Mouse (Mus musculus) forebrain, embryonic 13.5 days (tissue): ENCODE data around the gene Sfmbt2. TPM values are rescaled to one million over a fixed set of nuclear protein-coding genes. Genes with fewer than 3 reads are reported as not detected.
"Not testable (repeated sequence)": the region's sequence is repeated elsewhere in the genome, so short reads cannot be mapped to it uniquely, and the experiment has no call there.

Source experiments
- ATAC-seq: fragments of 200-750 bp; cut with Nextera tagmentation; 2 replicates; pipeline ENCODE4 v1.8.0; 2017
- H3K27ac ChIP-seq: fragments of 300-500 bp; sonication (generic); 2 replicates; pipeline ENCODE4 v1.5.1; 2015; ENCODE audit warnings: inconsistent platforms, mild to moderate bottlenecking, moderate library complexity
- H3K27me3 ChIP-seq: fragments of 300-500 bp; sonication (generic); 2 replicates; pipeline ENCODE4 v1.6.1; 2015; ENCODE audit warnings: mild to moderate bottlenecking, inconsistent platforms
- H3K36me3 ChIP-seq: fragments of 300-500 bp; sonication (generic); 2 replicates; pipeline ENCODE4 v1.6.1; 2015; ENCODE audit warnings: mild to moderate bottlenecking, inconsistent platforms; ENCODE audit not compliant: poor library complexity, severe bottlenecking
- H3K4me1 ChIP-seq: fragments of 300-500 bp; sonication (generic); 2 replicates; pipeline ENCODE4 v1.6.1; 2015; ENCODE audit warnings: inconsistent platforms
- H3K4me2 ChIP-seq: fragments of 300-500 bp; sonication (generic); 2 replicates; pipeline ENCODE4 v1.6.1; 2015; ENCODE audit warnings: inconsistent platforms, mild to moderate bottlenecking, moderate library complexity
- H3K4me3 ChIP-seq: fragments of 300-500 bp; sonication (generic); 2 replicates; pipeline ENCODE4 v1.5.1; 2015; ENCODE audit warnings: mild to moderate bottlenecking, inconsistent platforms
- H3K9ac ChIP-seq: fragments of 300-500 bp; sonication (generic); 2 replicates; pipeline ENCODE4 v1.6.1; 2015; ENCODE audit warnings: mild to moderate bottlenecking, inconsistent platforms
- H3K9me3 ChIP-seq: fragments of 300-500 bp; sonication (generic); replicated peaks from 2 replicates; pipeline ENCODE4 v1.6.1; 2016; ENCODE audit warnings: inconsistent platforms
- WGBS: fragments of 180-500 bp; shearing (Covaris S2); methylation state at CpG from one replicate; pipeline ENCODE4 v1.1.7; 2015; 5-methylcytosine and 5-hydroxymethylcytosine counted together
- polyA plus RNA-seq: library from polyadenylated mRNA; unstranded; fragments of >200 nt; fragmentation: Nextera tagmentation; extraction: Ambion mirVana; gene quantifications from 2 replicates; pipeline ENCODE4 v1.2.1, GENCODE M21; 2015

The Sfmbt2 gene
- polyA plus RNA-seq, result 1.8 and 2.4 TPM in 2 replicates

DNA sequence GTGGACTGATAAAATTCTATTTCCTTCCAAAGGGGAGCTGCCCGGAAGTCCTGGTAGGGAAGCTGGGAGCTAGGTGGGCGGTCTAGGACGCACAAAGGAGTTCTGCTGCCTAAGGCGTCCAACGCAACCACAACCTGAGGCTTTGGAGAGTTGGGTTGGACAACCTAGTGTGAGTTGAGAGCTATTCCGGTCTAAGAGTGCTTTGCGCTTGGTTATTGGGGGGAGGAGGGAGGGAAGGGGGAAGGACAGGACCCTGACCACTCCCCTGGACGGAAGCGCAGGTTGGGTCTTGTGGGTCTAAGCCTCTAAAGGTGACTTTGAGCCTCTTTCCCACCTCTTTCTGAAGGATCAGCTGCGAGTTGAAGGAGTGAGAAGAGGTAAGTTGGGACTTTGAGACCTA, at the start of gene Sfmbt2:
Gene Sfmbt2, plus strand, starts transcription at position 335 of the 400 bp plus-strand sequence.
- no peak for ATAC-seq
- 0% methylated on average over 10 of the region's 10 CpGs for WGBS
- peaks cover 71% of the 10 kb centered on the region for H3K27me3 ChIP-seq

DNA sequence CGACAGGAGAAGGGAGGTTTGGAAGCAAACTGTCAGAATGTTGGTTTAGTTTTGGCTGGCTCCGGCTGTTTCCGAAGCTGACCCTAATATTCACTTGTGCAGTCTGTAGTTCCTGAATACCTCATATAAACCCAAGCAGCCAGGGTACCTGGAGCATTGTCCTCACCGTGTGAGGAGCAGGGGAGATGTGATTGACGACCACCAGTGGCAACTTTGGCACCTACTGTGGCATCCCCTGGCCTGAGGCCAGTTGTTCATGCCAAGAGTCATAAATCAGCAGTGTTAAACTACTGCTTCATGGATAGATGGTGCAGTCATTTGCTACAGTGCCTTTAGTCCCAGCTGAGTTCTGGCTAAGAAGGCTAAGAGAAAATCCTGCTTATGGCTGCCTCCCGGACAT, 49.2 kb upstream of the Sfmbt2 start:
- Histone ChIP-seq H3K36me3 (no peaks in the 10 kb centered on the region), H3K27ac (no peak overlapping the region), H3K9me3 (no peaks in the 10 kb centered on the region), H3K4me3 (no peak overlapping the region), H3K4me1 (no peaks in the 10 kb centered on the region), H3K4me2 (no peak overlapping the region), H3K9ac (no peak overlapping the region), H3K27me3 (no peaks in the 10 kb centered on the region)
- 82% methylated on average over 6 of the region's 6 CpGs for WGBS
- ATAC-seq, result no peak

More for the DNA sequence above, at the start of gene Sfmbt2:
- peaks cover 16% of the 10 kb centered on the region for H3K4me1 ChIP-seq
- no peaks in the 10 kb centered on the region for H3K9me3 ChIP-seq
- peak within 1 kb of the TSS; percentile 10; the same call in 1 of the 2 replicates for H3K4me3 ChIP-seq
- no peaks in the 10 kb centered on the region for H3K36me3 ChIP-seq
- H3K27ac ChIP-seq, result no peak within 1 kb of the TSS
- H3K9ac ChIP-seq, result no peak within 1 kb of the TSS
- H3K4me2 ChIP-seq, result no peak within 1 kb of the TSS

DNA sequence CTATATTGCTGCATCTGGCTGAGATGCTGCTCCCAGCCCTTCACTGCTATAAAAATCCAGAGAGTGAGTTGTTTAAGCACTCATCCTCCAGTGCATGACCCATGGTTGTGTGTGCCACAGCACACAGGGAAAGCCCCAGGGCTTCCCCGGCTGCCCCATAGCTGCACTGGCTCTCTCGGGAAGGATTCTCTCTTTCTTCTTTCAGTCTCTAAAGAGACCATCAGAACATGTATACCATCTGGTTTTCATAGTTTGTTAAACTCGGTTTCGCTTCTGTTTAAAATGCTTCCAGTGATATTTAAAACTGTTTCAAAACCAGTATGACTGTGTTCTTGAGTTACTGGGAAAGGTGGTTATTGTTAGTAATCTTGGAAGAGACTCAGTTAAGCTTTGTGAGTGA, 47.1 kb upstream of the Sfmbt2 start:
- no peaks in the 10 kb centered on the region for H3K9me3 ChIP-seq
- H3K4me2 ChIP-seq, result no peak overlapping the region
- 86% methylated on average over 4 of the region's 4 CpGs for WGBS
- H3K4me1 ChIP-seq, result no peaks in the 10 kb centered on the region
- H3K27ac ChIP-seq, result no peak overlapping the region
- no peak for ATAC-seq
- H3K36me3 ChIP-seq, result no peaks in the 10 kb centered on the region
- no peak overlapping the region for H3K9ac ChIP-seq
- H3K27me3 ChIP-seq, result no peaks in the 10 kb centered on the region
- H3K4me3 ChIP-seq, result no peak overlapping the region

DNA sequence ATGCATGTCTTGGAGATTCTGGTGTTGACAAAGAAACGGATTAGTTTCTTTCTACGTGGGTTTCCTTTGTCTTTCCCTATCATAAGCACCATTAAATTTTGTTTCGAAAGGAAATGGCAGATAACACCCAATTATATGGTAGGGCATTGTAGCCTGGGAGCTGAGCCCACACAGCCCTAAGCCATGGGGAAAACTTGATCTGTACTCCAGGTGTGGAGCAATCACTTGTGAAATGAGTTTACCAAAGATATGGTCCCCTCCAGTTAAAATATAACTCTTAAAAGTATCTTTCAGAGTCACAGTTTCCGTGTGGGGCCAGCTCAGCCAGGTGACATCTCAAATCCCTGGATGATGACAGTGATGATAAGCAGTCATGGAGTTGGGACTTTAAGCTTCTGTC, 45.3 kb upstream of the Sfmbt2 start:
- no peak for ATAC-seq
- WGBS, result 83% methylated on average over 4 of the region's 4 CpGs
- Histone ChIP-seq H3K4me2 (no peak overlapping the region), H3K36me3 (no peaks in the 10 kb centered on the region), H3K27ac (no peak overlapping the region), H3K27me3 (0 out of 2 replicates have a peak, but pooled peaks cover under 1% of the 10 kb centered on the region), H3K4me3 (no peak overlapping the region), H3K9ac (no peak overlapping the region), H3K9me3 (no peaks in the 10 kb centered on the region), H3K4me1 (no peaks in the 10 kb centered on the region)

DNA sequence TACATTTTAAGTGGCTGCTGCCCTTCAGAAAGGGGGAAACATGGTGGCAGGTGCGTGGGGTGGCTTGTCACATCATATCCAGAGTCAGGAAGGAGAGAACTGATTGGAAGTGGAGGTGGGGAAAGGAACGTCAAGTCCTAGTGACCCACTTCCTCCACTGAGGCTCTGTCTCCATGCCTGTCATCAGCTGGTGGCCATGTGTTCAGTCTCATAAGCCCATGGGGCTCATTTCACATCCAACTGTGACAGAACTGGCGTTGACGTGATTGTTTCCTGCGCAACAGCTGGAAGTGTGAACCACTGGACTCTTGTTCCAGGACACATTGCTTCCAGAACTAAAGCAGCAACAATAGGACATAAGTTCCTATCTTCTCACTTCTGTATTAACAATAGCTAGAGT, 40.1 kb upstream of the Sfmbt2 start:
- no peak overlapping the region for H3K4me3 ChIP-seq
- WGBS, result 86% methylated on average over 5 of the region's 5 CpGs
- no peak for ATAC-seq

DNA sequence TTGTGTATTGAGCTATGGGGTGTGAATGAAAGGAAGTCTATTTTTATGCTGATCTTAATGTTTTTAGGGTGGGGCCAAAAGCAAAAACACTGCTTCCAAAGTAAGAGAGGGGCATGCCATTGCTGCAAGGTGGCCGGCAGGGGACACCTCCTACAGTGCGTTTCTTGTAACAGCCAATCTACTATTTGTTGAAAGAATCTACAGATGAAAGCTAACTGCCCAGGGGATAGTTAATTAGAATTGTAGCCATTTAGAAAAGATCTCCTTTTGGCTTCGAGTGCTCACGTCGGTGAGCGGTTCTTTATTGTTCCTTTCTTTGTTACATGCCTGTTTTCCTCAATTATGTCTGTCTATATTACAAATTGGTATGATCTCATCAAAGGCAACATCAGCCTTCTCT, 36.0 kb upstream of the Sfmbt2 start:
- H3K4me2 ChIP-seq, result no peak overlapping the region

More for the DNA sequence above, 40.1 kb upstream of the Sfmbt2 start:
- no peak overlapping the region for H3K9ac ChIP-seq
- no peaks in the 10 kb centered on the region for H3K4me1 ChIP-seq
- no peak overlapping the region for H3K27ac ChIP-seq
- peaks cover 41% of the 10 kb centered on the region for H3K27me3 ChIP-seq
- H3K36me3 ChIP-seq, result no peaks in the 10 kb centered on the region
- H3K9me3 ChIP-seq, result no peaks in the 10 kb centered on the region
- H3K4me2 ChIP-seq, result no peak overlapping the region

DNA sequence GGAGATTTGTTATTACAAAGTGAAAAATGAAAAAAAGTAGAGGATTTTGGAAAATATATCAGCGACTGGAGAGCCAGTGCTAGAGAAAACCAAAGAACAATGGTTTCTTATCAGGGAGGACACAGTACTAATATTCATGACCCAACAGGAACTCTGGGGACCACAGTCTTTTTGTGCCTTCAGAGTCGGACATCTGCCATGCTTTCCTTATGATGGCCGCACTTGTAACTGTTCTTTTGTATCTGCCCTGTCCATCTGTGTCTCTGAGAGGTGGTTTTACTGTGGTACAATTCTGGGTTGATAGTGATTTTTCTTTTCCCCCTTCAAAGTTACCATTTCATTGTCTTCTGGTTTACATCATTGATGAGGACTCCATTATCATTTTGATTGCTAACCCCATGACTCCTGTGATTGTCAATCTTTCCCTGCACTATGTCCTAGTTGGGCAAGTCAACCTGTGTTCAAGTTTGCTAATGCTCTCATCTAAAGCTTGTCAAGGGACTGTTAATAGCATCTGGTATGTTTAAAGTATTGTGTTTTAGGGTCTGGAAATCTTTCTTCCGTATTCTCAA, 35.2 kb upstream of the Sfmbt2 start:
- H3K36me3 ChIP-seq, result no peaks in the 10 kb centered on the region
- no peaks in the 10 kb centered on the region for H3K9me3 ChIP-seq
- peaks cover 49% of the 10 kb centered on the region for H3K27me3 ChIP-seq
- ATAC-seq, result no peak
- no peak overlapping the region for H3K9ac ChIP-seq
- WGBS, result 62% methylated on average over 4 of the region's 4 CpGs
- no peak overlapping the region for H3K4me3 ChIP-seq
- no peak overlapping the region for H3K4me2 ChIP-seq
- no peak overlapping the region for H3K27ac ChIP-seq
- no peaks in the 10 kb centered on the region for H3K4me1 ChIP-seq

More for the DNA sequence above, 36.0 kb upstream of the Sfmbt2 start:
- H3K27me3 ChIP-seq, result peaks cover 51% of the 10 kb centered on the region
- H3K27ac ChIP-seq, result no peak overlapping the region
- H3K36me3 ChIP-seq, result no peaks in the 10 kb centered on the region
- H3K4me3 ChIP-seq, result no peak overlapping the region
- no peak for ATAC-seq
- WGBS, result 2% methylated on average over 6 of the region's 6 CpGs
- no peaks in the 10 kb centered on the region for H3K4me1 ChIP-seq
- no peaks in the 10 kb centered on the region for H3K9me3 ChIP-seq
- H3K9ac ChIP-seq, result no peak overlapping the region

DNA sequence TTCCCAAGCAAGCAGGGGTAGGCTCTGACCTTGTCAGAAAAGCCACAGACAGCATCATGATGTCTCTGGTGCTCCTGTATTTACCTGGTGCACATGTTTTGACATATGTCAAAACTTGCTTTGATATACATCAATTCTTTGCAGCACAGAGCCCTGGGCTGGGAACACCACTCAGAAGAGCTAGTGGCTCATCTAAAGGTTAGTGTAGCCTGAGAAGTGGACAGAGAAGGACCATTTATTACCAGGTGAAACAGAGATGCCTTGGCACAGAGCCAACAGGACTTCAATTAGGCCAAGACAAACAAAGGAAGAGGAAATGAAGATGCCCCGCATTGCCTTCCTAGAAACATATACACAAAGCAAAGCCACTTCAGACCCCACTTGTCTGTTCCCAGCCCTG, 30.3 kb upstream of the Sfmbt2 start:
- no peak overlapping the region for H3K4me2 ChIP-seq
- H3K36me3 ChIP-seq, result no peaks in the 10 kb centered on the region
- 86% methylated on average over 1 of the region's 1 CpGs for WGBS
- no peaks in the 10 kb centered on the region for H3K4me1 ChIP-seq
- no peak overlapping the region for H3K9ac ChIP-seq
- no peaks in the 10 kb centered on the region for H3K9me3 ChIP-seq
- H3K4me3 ChIP-seq, result no peak overlapping the region
- H3K27ac ChIP-seq, result no peak overlapping the region
- peaks cover 12% of the 10 kb centered on the region for H3K27me3 ChIP-seq
- no peak for ATAC-seq

DNA sequence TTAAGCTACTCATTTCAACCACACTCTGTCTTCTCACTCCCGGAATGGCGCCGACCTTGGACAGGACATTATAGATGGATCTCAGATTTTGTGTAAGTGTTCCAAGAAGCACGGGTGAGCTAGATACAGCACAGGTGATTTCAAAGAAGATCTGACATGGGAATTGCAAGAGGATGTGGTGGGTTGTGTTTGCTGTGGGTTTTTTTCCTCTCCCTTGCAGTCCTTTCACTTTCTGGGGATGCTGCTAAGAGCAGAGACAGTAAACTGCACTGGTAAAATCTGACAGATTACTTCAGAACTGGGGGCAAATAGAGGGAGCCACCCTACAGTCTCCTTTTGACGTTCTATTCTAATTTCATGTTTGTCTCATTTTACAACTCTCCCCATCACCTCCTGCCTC, 26.8 kb upstream of the Sfmbt2 start:
- H3K4me3 ChIP-seq, result no peak overlapping the region
- H3K9ac ChIP-seq, result no peak overlapping the region
- no peaks in the 10 kb centered on the region for H3K4me1 ChIP-seq
- ATAC-seq, result no peak
- no peak overlapping the region for H3K27ac ChIP-seq
- WGBS, result 90% methylated on average over 5 of the region's 5 CpGs
- H3K9me3 ChIP-seq, result no peaks in the 10 kb centered on the region
- no peaks in the 10 kb centered on the region for H3K27me3 ChIP-seq
- H3K4me2 ChIP-seq, result no peak overlapping the region
- H3K36me3 ChIP-seq, result no peaks in the 10 kb centered on the region

DNA sequence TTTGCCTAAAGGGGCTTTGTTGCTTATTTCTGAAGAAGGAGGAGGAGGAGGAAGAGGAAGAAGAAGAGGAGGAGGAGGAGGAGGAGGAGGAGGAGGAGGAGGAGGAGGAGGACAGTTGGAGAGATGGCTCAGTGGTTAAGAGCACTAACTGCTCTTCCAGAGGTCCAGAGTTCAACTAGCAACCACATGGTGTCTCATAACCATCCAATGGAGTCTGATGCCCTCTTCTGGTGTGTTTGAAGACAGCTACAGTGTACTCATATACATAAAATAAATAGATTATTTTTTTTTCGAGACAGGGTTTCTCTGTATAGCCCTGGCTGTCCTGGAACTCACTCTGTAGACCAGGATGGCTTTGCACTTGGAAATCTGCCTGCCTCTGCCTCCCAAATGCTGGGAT, 26.2 kb upstream of the Sfmbt2 start:
- H3K27ac ChIP-seq, H3K9me3 ChIP-seq, H3K9ac ChIP-seq, ATAC-seq, H3K4me3 ChIP-seq, H3K36me3 ChIP-seq, H3K4me1 ChIP-seq, H3K27me3 ChIP-seq, H3K4me2 ChIP-seq: not testable (repeated sequence)
- WGBS, result 84% methylated on average over 1 of the region's 1 CpGs

DNA sequence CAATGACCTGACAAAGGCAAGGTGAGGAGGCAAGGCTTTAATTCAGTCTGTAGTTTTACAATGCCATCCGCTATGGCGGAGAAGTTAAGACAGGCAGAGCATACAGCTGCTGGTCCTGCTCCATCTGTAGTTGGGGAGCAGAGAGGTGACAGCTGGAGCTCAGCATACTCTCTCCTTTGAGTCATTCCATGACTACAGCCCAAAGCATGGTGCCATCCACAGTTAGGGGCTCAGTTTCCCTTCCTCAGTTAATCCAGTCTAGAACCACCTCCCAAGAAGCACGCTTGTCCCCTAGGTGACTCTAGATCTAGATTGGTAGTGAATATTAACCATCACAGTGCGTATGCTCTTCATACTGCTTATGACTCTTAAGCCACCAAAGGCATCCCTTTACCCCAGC, 23.1 kb upstream of the Sfmbt2 start:
- no peak overlapping the region for H3K4me3 ChIP-seq
- no peaks in the 10 kb centered on the region for H3K9me3 ChIP-seq
- no peaks in the 10 kb centered on the region for H3K27me3 ChIP-seq
- no peak overlapping the region for H3K27ac ChIP-seq
- H3K4me1 ChIP-seq, result no peaks in the 10 kb centered on the region
- no peak overlapping the region for H3K4me2 ChIP-seq
- no peak for ATAC-seq
- no peak overlapping the region for H3K9ac ChIP-seq
- 87% methylated on average over 4 of the region's 4 CpGs for WGBS
- no peaks in the 10 kb centered on the region for H3K36me3 ChIP-seq

DNA sequence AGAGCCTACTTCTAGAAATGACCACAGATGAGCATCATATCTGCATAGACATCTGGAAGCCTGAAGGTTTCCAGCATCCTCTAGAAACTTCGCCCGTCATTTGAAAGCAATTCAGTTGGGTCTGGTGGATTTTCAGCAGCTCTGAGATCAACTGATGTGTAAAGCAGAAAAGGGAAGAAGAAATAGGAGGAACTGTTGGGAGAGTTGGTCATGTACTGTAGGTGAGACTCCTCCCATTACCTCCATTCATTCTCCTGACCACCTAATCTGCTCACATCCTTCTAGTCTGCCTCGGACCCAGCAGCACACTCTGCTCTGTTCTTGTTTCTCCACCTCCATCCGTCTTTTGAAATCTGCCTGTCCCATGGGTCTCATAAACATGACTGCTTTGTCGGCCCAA, 22.3 kb upstream of the Sfmbt2 start:
- H3K4me3 ChIP-seq, result no peak overlapping the region
- no peak overlapping the region for H3K4me2 ChIP-seq
- no peak overlapping the region for H3K27ac ChIP-seq
- H3K27me3 ChIP-seq, result no peaks in the 10 kb centered on the region
- no peak overlapping the region for H3K9ac ChIP-seq
- WGBS, result 90% methylated on average over 5 of the region's 5 CpGs
- H3K9me3 ChIP-seq, result no peaks in the 10 kb centered on the region
- H3K4me1 ChIP-seq, result no peaks in the 10 kb centered on the region
- no peaks in the 10 kb centered on the region for H3K36me3 ChIP-seq
- no peak for ATAC-seq

DNA sequence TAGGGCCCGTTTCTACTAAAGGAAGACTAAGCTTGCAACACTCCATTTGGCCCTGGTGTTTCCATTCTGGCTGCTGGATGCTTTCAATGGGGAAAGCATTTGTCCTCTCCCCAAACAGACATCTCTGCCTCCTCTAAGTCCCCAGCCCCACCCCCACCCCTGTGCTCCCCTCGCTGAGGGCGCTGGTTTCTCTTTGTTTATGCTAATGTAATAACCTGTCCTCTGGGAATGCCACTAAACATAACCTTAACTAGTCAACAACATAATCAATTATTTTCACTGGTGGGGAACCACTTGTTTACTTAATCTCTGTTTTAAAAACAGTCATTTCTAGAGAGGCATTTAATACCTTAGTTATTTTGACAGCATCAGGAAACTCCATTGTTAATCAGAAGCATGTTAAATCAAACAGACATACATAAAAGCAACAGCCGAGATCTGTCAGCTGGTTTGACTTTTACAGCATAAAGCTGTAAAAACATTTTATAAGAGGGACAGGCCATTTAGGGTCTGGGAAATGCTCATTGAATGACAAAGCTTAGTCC, 20.0 kb upstream of the Sfmbt2 start:
- no peak overlapping the region for H3K4me3 ChIP-seq
- H3K4me1 ChIP-seq, result no peaks in the 10 kb centered on the region
- ATAC-seq, result no peak
- no peaks in the 10 kb centered on the region for H3K9me3 ChIP-seq
- WGBS, result 28% methylated on average over 4 of the region's 4 CpGs
- no peak overlapping the region for H3K27ac ChIP-seq
- no peak overlapping the region for H3K4me2 ChIP-seq
- H3K27me3 ChIP-seq, result no peaks in the 10 kb centered on the region
- H3K36me3 ChIP-seq, result no peaks in the 10 kb centered on the region
- no peak overlapping the region for H3K9ac ChIP-seq
